Mouse (Mus musculus) liver, adult (tissue): ENCODE results near the gene Tbc1d30.

Source experiments
- GATA4 ChIP-seq: IDR thresholded peaks from 2 replicates; pipeline ENCODE4 v1.6.1; 2014; ENCODE audit warnings: mild to moderate bottlenecking, low read length; ENCODE audit not compliant: insufficient replicate concordance

Tbc1d30 gene

DNA sequence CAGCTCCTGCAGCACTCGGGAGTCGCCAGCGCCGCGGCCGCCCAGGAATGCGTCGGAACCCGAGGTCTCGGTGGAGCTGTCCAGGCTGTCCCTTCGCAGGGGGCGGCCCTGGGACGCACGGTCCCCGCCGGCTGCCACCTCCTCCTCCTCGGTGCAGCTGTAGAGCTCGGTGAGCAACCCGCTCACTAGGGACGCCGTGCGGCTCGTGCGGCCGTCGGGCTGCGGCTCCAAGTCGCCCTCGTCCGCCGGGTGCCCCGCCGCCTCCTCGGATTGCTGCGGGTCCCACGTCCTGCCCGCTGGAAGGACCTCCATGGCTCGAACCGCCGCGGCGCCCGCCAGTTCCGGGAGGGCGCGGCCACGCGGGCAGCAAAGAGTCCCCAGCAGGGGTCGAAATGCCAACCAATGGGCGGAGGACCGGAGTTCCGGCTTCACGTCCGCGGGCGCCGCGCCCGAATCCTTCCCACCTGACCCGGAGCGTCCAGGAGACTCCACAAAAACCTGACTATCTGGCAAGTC lies at the start of gene Tbc1d30:
Gene Tbc1d30 (minus strand): TSS at position 213 of the 516 bp plus-strand sequence.
- peak; percentile 17; the same call in 1 of the 2 replicates for TF ChIP-seq GATA4

DNA sequence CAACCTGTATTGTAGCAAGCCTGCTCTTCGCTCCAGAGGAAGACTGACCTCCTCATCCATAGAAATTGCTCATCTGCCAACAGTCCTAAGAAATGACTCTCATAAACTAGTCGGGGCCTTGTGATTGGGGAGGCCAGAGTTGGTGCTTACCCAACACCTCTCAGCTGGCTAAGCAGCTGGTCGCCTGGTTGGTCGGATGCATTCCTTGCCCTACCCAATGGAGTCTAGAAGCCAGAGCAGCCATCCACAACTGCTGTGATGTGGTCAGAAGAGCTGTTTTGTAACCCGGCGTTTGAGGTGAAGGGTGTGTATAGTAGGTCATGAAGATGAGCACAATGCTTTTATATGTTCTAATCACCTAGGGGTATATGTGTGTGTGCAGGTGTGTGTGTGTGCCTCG lies 47.5 kb upstream of the Tbc1d30 start:
- no peak for TF ChIP-seq GATA4

DNA sequence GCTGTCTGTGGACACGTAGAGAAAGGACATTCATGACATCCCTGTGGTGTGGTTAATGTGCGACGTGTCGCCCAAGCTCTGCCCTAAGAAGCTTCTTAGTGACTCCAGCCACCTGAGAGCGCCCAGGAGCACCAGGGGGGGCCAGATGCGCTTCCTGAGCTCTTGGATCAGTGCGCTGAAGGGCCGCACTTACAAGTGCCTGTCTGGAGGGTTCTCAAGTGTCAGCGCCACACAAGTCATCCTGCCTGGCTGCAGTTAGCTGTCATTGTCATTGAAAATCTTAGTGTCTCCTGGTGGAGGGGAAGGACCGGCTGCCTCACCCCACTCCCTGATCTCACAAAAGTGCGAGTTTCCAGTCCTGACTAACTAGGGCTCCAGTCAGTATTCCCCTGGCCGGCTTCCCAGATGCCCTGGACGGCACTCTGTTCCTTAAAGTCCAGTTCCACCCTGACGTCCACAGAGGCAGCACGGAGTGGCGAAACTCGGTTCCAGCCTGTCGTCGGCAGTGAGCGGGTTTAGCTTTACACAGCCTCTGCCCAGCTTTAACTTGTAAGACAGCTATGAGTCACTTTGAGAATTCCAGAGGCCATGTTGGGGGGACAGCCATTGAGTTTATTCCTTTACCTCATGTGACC lies 44.6 kb upstream of the Tbc1d30 start:
- no peak for TF ChIP-seq GATA4

DNA sequence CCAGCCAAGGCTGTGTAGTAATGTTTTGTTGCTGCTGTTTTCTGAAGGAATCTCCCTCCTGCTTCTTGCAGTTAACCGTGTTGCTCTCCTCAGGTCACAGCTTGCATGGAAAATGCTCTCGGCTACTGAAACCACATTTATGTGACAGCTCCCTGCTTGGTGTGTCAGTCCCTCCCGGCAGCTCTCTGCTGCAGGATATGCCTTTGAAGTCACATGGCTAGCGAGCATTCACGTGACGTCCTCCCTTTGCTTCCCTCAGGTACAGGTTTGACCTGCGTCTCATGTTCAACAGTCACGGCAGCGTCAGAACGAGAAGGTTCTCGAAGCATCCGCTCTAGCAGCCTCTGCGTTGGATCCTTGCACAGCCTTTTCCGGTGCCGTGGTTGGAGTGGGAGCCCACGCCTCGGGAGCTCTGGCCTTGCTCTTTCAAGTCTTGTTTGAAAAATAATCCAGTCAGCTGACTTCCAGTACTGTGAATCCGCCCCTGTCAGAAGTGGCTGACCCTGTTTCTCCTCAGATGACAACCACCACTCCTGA lies 43.8 kb upstream of the Tbc1d30 start:
- TF ChIP-seq GATA4, result no peak

DNA sequence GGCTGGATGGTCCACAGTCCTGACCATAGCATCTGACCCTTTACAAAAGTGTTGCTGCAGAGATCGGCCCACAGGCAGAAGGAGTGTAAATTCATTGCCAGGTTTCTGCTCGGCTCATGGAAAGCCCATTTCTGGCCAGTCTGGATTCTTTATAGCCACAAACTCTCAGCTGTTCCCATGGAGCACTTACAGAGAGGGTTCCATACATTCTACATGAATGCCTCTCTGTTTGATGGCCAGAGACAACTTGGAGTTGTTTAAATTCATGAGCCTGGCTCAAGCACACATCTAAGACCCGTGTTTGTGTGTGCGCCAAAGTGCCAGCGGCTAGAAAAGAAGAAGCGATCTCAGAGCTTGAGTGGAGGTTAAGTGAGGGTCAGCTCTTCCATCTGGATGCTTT lies 43.2 kb upstream of the Tbc1d30 start:
- TF ChIP-seq GATA4, result no peak

- no peak for TF ChIP-seq GATA4
Observed at GRCm38 (mm10) chr10:121391901-121392300, 40.8 kb upstream of the Tbc1d30 start.

DNA sequence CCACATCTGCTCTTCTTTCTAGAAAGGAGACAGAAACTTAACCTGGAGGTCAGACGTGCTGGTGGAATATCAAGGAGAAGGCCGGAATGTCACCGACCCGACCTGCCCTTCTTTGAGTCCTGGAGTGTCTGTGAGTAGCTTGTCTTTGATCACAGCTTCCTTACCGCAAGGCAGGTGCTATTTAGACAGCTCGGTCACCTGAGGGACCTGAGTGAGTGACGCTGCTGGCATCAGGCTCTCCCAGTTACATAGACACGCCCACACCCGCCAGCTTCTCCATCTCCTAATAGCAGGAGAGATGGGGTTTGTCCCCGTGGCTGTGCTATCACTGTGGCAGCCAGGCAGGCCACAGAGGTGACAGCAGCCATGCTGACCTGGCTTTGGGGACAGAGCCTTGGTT lies 39.5 kb upstream of the Tbc1d30 start:
- TF ChIP-seq GATA4, result no peak

- TF ChIP-seq GATA4, result no peak
Observed at GRCm38 (mm10) chr10:121386347-121386746, 35.3 kb upstream of the Tbc1d30 start.

DNA sequence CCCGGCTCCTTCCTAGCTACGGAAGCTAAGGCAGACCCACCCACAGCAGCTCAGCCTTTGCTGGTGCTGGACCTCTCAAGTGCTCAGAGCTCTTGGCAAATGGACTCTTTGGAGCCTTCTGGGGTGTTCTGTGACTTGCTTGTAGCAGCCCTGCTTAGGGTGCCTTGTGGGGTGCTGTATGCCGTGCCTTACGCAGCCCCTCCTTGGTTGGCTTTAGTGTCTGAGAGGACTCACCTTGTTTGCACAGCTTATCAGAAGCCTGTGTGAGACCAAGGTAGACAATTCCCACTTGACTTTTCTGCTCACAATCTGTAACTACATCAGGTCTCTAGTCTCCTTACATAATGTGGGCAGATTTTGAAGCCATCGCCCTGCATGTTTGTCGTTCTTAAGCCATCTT lies 34.6 kb upstream of the Tbc1d30 start:
- no peak for TF ChIP-seq GATA4

- no peak for TF ChIP-seq GATA4
Observed at GRCm38 (mm10) chr10:121384710-121385109, 33.6 kb upstream of the Tbc1d30 start.

DNA sequence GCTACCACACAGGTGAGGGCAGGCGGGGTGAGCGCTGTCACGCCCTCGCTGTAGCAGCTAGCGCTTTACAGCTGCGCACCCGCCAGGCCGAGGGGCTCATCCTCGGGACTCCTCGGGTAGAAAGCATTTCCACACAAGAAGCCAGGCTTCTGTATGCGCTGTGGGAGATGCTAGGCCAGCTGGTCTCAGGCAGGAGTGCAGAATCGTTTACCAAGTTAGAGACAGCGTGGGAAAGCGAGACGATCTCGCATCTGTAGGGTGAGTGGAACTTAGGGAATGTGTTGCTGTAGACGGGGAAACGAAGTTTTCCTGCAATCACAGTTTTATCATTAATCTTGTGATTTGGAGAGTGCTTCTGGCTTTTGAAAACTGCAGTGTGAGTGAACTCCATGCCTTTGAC lies 30.2 kb upstream of the Tbc1d30 start:
- TF ChIP-seq GATA4, result no peak; the same call in 1 of the 2 replicates

DNA sequence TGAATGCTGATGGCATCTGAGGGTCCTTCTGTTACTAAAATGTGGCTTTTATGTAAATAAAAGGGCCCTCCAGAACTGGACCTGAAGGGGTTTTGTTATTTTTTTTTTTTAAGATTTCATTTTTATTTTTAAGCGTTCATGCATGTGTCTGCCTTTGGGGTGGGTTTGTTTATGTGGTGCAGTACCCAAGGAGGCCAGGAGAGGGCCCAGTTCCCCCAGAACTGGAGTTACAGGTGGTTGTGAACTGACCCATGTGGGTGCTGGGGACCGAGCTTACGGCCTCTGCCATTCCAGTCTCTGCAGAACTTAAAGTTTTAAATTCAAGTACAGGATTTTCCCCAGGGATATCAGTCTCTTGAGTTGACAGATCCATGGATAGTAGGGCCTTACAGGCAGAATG lies 28.3 kb upstream of the Tbc1d30 start:
- no peak for TF ChIP-seq GATA4

- TF ChIP-seq GATA4, result no peak
Observed at GRCm38 (mm10) chr10:121376530-121377271, 25.6 kb upstream of the Tbc1d30 start.

GRCm38 (mm10) chr10:121375649-121376493 lies 24.8 kb upstream of the Tbc1d30 start:
- TF ChIP-seq GATA4, result no peak
